In the genomic region with DNA sequence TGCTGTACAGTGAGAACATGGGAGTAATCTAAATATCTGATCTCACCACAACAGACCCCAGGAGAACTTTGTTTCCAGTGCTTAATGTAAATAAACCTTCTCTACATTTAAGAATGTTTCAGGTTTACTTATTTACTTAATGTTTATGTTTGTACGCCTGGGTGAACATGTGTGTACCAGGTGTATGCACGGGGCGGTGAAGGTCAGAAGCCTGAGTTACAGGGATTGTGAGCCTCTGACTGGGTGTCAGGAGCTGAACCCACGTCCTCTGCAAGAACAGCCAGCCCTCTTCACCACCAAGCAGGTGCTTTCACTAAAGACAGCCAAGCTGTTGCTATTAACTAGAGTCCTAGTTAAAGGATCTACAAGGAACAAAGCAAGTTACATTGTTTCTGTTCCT, we compare ENCODE assay signal across 21 mouse cellular contexts. TPM values are rescaled to one million over a fixed set of nuclear protein-coding genes. Genes with fewer than 3 reads are reported as not detected.
DNase-seq lines count a peak whose midpoint lies in the region; ATAC-seq and TF ChIP-seq lines count a peak whose summit lies in the region.
"Had no signal": no experiment of that assay in that cellular context is flagged by ENCODE, and none has a peak within 500 bp of the region (broad histone marks: within the 10 kb centered on the region; RNA-seq: fewer than 3 reads in every experiment).

No protein-coding gene starts in this region.

- no peak overlapping the region; the same call in 1 of the 2 replicates for H3K9ac ChIP-seq in heart, embryonic 11.5 days (ENCODE audit: low read depth, low read length)
- peak overlapping the region; percentile 52; the same call in 1 of the 2 replicates for H3K9ac ChIP-seq in heart, embryonic 16.5 days (ENCODE audit: low read length)
- no peak overlapping the region for H3K9ac ChIP-seq in kidney, postnatal 0 days (ENCODE audit: low read depth, low read length)
- H3K9ac ChIP-seq: embryonic facial prominence, embryonic 12.5 days; hindbrain, embryonic 15.5 days; liver, embryonic 15.5 days; lung, embryonic 14.5 days had no signal

- H3K27ac ChIP-seq in heart, embryonic 11.5 days (ENCODE audit: low read depth, low read length), result peak overlapping the region; percentile 73
- H3K27ac ChIP-seq in heart, embryonic 16.5 days (ENCODE audit: low read length), result peak overlapping the region; percentile 92
- H3K27ac ChIP-seq in kidney, postnatal 0 days, result peak overlapping the region; percentile 54; the same call in 1 of the 2 replicates
- H3K27ac ChIP-seq in small intestine, adult 2 months (ENCODE audit: insufficient read depth, low read depth, low read length), result peak overlapping the region; percentile 21
- H3K27ac ChIP-seq: embryonic facial prominence, embryonic 12.5 days; hindbrain, embryonic 10.5 days; hindbrain, embryonic 15.5 days; liver, embryonic 15.5 days had no signal

- 86% methylated on average over 4 of the region's 4 CpGs for WGBS in heart, embryonic 11.5 days (ENCODE audit: insufficient replicate concordance)
- WGBS in heart, embryonic 16.5 days, result 78% methylated on average over 4 of the region's 4 CpGs
- 61% methylated on average over 4 of the region's 4 CpGs for WGBS in kidney, postnatal 0 days
- 75% methylated on average over 4 of the region's 4 CpGs for WGBS in small intestine, adult 2 months

- no peaks in the 10 kb centered on the region for H3K27me3 ChIP-seq in heart, embryonic 11.5 days (ENCODE audit: control insufficient read depth, insufficient read depth, low read length)
- H3K27me3 ChIP-seq in heart, embryonic 16.5 days (ENCODE audit: control insufficient read depth, insufficient read depth, low read length), result no peaks in the 10 kb centered on the region
- H3K27me3 ChIP-seq in kidney, postnatal 0 days (ENCODE audit: insufficient read depth, low read length), result no peaks in the 10 kb centered on the region
- H3K27me3 ChIP-seq in small intestine, adult 2 months (ENCODE audit: control insufficient read depth, insufficient read depth, low read length), result no peaks in the 10 kb centered on the region
- H3K27me3 ChIP-seq: embryonic facial prominence, embryonic 12.5 days; hindbrain, embryonic 15.5 days; liver, embryonic 15.5 days had no signal

- no peak for TF ChIP-seq POLR2A in small intestine, adult 2 months (IDR thresholded peaks at IDR 0.05; ENCODE audit: low read depth, low read length)

- no peak for TF ChIP-seq CTCF in kidney, postnatal 0 days (IDR thresholded peaks at IDR 0.05; ENCODE audit: low read depth)
- TF ChIP-seq CTCF in small intestine, adult 2 months (IDR thresholded peaks at IDR 0.05; ENCODE audit: extremely low read depth, insufficient read length, insufficient replicate concordance, low read depth, low read length), result no peak

- H3K4me3 ChIP-seq in heart, embryonic 11.5 days (ENCODE audit: low read depth, low read length), result no peak overlapping the region
- no peak overlapping the region for H3K4me3 ChIP-seq in heart, embryonic 16.5 days (ENCODE audit: low read length)
- no peak overlapping the region for H3K4me3 ChIP-seq in kidney, postnatal 0 days (replicated peaks; ENCODE audit: low read depth, low read length)
- no peak overlapping the region for H3K4me3 ChIP-seq in small intestine, adult 2 months (ENCODE audit: low read depth, low read length)
- H3K4me3 ChIP-seq: embryonic facial prominence, embryonic 12.5 days; hindbrain, embryonic 10.5 days; hindbrain, embryonic 15.5 days; liver, embryonic 15.5 days had no signal

- DNase-seq in heart, postnatal 25 days (ENCODE audit: low spot score), result no peak
- DNase-seq in heart, adult 8-10 months (ENCODE audit: low spot score), result no peak
- DNase-seq in kidney, postnatal 0 days (ENCODE audit: low spot score), result no peak
- no peak for DNase-seq in kidney, postnatal 10 days
- DNase-seq: cerebellum, adult 11 months; cerebellum, adult 9-10 months; cerebellum, postnatal 36 days; embryo, embryonic 11 days; gastrocnemius, postnatal 36 days; kidney, adult 9 months; lung, embryonic 14.5 days; lung, postnatal 14 days; midbrain, embryonic 14.5 days had no signal

- H3K4me2 ChIP-seq in heart, embryonic 11.5 days, result no peak overlapping the region
- no peak overlapping the region for H3K4me2 ChIP-seq in heart, embryonic 16.5 days (ENCODE audit: low read depth, low read length)
- H3K4me2 ChIP-seq in kidney, postnatal 0 days (ENCODE audit: low read length), result no peak overlapping the region
- H3K4me2 ChIP-seq: embryonic facial prominence, embryonic 12.5 days; hindbrain, embryonic 15.5 days; liver, embryonic 15.5 days; lung, embryonic 14.5 days had no signal

- intact Hi-C loops in heart, postnatal 25 days (cut with DNase I), result no loop called here

- H3K36me3 ChIP-seq in heart, embryonic 11.5 days (ENCODE audit: control insufficient read depth, insufficient read depth, low read length), result peaks cover 26% of the 10 kb centered on the region
- H3K36me3 ChIP-seq in heart, embryonic 16.5 days (ENCODE audit: control insufficient read depth, insufficient read depth), result peaks cover 46% of the 10 kb centered on the region
- H3K36me3 ChIP-seq in kidney, postnatal 0 days (ENCODE audit: insufficient read depth, low read length), result no peaks in the 10 kb centered on the region
- no peaks in the 10 kb centered on the region for H3K36me3 ChIP-seq in small intestine, adult 2 months (ENCODE audit: control insufficient read depth, insufficient read depth, low read length)
- H3K36me3 ChIP-seq: embryonic facial prominence, embryonic 12.5 days; hindbrain, embryonic 10.5 days; hindbrain, embryonic 15.5 days; liver, embryonic 15.5 days had no signal

- no peaks in the 10 kb centered on the region for H3K4me1 ChIP-seq in heart, embryonic 11.5 days (ENCODE audit: control insufficient read depth, insufficient read depth, low read length)
- peaks cover 28% of the 10 kb centered on the region for H3K4me1 ChIP-seq in heart, embryonic 16.5 days (ENCODE audit: control insufficient read depth, insufficient read depth, low read length)
- no peaks in the 10 kb centered on the region for H3K4me1 ChIP-seq in kidney, postnatal 0 days (replicated peaks; ENCODE audit: insufficient read depth, low read length)
- no peaks in the 10 kb centered on the region for H3K4me1 ChIP-seq in small intestine, adult 2 months (ENCODE audit: control insufficient read depth, insufficient read depth, insufficient read length, low read length)
- H3K4me1 ChIP-seq: embryonic facial prominence, embryonic 12.5 days; hindbrain, embryonic 10.5 days; hindbrain, embryonic 15.5 days; liver, embryonic 15.5 days had no signal

- no peaks in the 10 kb centered on the region for H3K9me3 ChIP-seq in heart, embryonic 11.5 days (replicated peaks; ENCODE audit: control insufficient read depth, low read length)
- H3K9me3 ChIP-seq in heart, embryonic 16.5 days (replicated peaks; ENCODE audit: control insufficient read depth, low read length), result no peaks in the 10 kb centered on the region
- no peaks in the 10 kb centered on the region for H3K9me3 ChIP-seq in kidney, postnatal 0 days (replicated peaks; ENCODE audit: low read length)
- H3K9me3 ChIP-seq: embryonic facial prominence, embryonic 12.5 days; hindbrain, embryonic 15.5 days; liver, embryonic 15.5 days had no signal

- ATAC-seq in heart, embryonic 11.5 days (replicated peaks; ENCODE audit: insufficient number of reproducible peaks, low FRiP score, low TSS enrichment), result no peak
- no peak for ATAC-seq in heart, embryonic 16.5 days (replicated peaks; ENCODE audit: extremely low read depth, insufficient read depth, low FRiP score)
- 0 out of 2 replicates have a peak, but pooled peaks have one; percentile 47 for ATAC-seq in kidney, postnatal 0 days (replicated peaks; ENCODE audit: low FRiP score, low read depth)
- ATAC-seq: forebrain, embryonic 14.5 days had no signal

RNA-seq across cellular contexts. Expression of gene Mtr, which starts 16.3 kb away (rescaled TPM):
- 17.7 and 19.9 TPM in 2 replicates for polyA plus RNA-seq in heart, embryonic 11.5 days (2014; fragmentation: Nextera tagmentation; extraction: Ambion mirVana)
- total RNA-seq in heart, postnatal 25 days (2021), result 10 to 100 TPM; 87.6 to 93.6 TPM
- 11.4 and 11.9 TPM in 2 replicates for polyA plus RNA-seq in heart, embryonic 16.5 days (2015; fragmentation: Nextera tagmentation; extraction: Ambion mirVana)
- total RNA-seq in heart, adult 8-10 months (2022), result 100 to 1,000 TPM in 2 of 4 experiments, 10 to 100 TPM in 2; 78.6 to 124 (median 104) TPM
- 8.7 and 9.2 TPM in 2 replicates for polyA plus RNA-seq in kidney, postnatal 0 days (2015; fragmentation: Nextera tagmentation; extraction: Ambion mirVana)
- 0.86 and 2.0 TPM in 2 replicates for polyA plus RNA-seq in small intestine, adult 2 months (2012; rRNA removed)

Comparison
In these comparisons a context has a peak if more than half of its experiments do, and no peak if none do; other contexts are left out.
1. H3K27ac ChIP-seq: peak in every context shown above with its lines; median percentile 92 in heart, embryonic 16.5 days; 73 in heart, embryonic 11.5 days; 54 in kidney, postnatal 0 days; 21 in small intestine, adult 2 months.